Mouse (Mus musculus) megakaryocyte, embryonic 14.5 days (primary cell): ENCODE measurements at regions not wholly inside any gene's neighbourhood (a gene's known extent, or its start where the extent isn't known, plus 50 kb on each side); places are given as distances from the start of the nearest gene placed in this dataset.

Experiments used
- FLI1 ChIP-seq: IDR thresholded peaks from 2 replicates; pipeline ENCODE4 v1.6.1; 2012; ENCODE audit warnings: low read length, inconsistent platforms, mixed read lengths
- GATA1 ChIP-seq: IDR thresholded peaks from 3 replicates; pipeline ENCODE4 v1.6.1; 2012; ENCODE audit warnings: mixed read lengths, low read length, inconsistent platforms, borderline replicate concordance

- no peak for TF ChIP-seq GATA1
- no peak for TF ChIP-seq FLI1
These were observed 55.1 kb upstream of the Polg start for GRCm38 (mm10) chr7:79521259-79521658.
